Mouse (Mus musculus): ENCODE results near the gene Atp6v1f. TPM values are rescaled to one million over a fixed set of nuclear protein-coding genes. Genes with fewer than 3 reads are reported as not detected.

The Atp6v1f gene
- 234 and 282 TPM in 2 replicates for polyA plus RNA-seq (2012; rRNA removed)

- peak; percentile 79 for DNase-seq (ENCODE audit: low spot score)
Measured at GRCm38 (mm10) chr6:29467583-29468354, at the start of gene Atp6v1f. Gene Atp6v1f, plus strand, starts transcription at chr6:29467718.

GRCm38 (mm10) chr6:29420596-29420995, 46.9 kb upstream of the Atp6v1f start:
- DNase-seq (ENCODE audit: low spot score), result no peak

GRCm38 (mm10) chr6:29425118-29425517, 42.4 kb upstream of the Atp6v1f start:
- no peak for DNase-seq (ENCODE audit: low spot score)

DNA sequence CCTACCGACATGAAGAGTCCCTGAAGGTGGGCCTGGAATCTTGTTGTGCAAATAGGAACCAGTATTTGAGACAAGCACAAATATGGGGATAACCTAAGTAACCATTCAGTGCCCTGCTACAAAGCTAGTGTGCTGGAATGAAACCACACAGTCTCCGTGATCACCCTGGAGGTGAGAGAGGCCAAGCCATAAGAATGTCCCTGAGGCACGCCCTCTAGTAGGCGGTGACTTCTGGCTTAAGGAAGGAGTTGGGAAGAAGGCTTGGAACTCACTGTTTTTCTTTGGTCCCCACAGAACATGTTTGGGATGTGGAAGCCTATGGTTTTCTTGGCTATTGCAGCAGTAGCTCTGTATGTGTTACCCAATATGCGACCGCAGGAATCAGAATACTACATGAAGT, 41.2 kb upstream of the Atp6v1f start:
- DNase-seq (ENCODE audit: low spot score), result no peak

DNA sequence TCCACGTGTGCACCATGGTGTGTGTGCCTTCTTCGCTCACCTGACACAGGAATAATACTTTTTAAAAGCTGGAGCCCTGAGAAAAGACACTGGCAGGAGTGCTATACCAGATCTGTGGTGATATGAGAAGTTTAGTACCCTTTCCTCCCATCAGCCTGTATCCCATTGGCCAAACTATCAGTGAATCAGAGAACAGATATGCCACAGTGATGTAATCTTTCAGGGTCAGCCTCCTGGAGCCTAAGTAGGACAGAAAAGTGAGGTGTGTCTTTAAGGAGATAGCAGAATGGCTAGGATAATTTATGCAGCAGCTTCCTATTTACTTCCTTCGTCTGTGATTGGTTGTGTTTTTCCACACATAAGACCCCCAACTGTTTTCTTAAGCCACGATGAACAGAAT, 39.3 kb upstream of the Atp6v1f start:
- DNase-seq (ENCODE audit: low spot score), result no peak

DNA sequence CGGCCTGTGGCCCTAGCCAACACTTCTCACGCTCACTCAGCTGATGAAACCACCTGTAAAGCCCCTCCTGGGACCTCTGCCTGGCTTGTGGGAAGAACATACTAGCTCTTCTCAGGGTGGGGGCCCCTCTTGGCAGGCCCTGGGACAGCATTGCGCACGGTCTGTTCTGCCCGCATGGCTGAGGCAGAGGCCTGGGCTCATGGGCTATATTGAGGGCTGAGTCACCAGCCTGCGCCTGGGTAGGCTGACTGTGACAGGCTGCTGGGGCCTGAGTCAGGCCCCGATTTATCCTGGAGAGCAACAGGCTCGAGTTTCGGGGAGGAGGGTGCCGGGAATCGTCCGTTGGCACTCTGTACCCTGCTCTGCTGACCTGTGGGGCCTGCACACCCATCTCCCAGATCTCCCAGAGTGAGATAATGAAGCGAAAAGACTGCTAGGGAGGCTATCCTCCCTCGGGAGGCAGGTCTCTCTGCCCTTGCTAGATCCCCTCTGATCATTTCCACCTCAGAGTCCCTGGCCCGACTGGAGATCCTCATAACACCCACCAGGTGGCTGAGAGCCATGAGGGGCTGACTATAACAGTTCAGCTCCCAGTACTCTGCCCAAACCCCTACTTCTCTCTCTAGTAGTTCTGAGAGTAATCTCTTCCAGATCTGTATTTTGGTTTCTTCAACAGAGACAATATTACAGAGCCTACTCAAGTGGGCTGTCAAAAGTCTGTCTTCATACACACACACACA, 36.7 kb upstream of the Atp6v1f start:
- no peak for DNase-seq (ENCODE audit: low spot score)

- DNase-seq (ENCODE audit: low spot score), result no peak
Measured at GRCm38 (mm10) chr6:29431473-29431872, 36.0 kb upstream of the Atp6v1f start.

DNA sequence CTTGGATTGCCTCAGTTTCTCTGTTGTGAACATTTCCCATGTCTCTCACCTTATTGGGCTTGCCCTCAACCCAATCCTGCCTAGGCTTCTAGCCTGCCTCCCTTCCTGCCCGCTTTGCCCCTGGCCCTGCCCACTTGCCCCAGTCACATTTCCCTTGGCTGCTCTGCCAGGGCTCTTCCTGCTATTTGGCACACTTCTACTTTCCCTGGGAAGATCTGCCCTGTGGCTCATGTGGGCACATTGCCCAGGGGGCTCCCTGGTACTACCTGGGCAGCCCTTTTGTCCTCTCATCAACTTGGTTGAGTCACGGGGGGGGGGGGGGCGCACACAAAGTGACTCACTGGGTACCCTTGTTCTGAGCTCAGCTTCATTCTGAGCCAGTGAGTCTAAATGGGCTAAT, 35.4 kb upstream of the Atp6v1f start:
- DNase-seq (ENCODE audit: low spot score), result no peak

GRCm38 (mm10) chr6:29432676-29433037, 34.9 kb upstream of the Atp6v1f start:
- no peak for DNase-seq (ENCODE audit: low spot score)

DNA sequence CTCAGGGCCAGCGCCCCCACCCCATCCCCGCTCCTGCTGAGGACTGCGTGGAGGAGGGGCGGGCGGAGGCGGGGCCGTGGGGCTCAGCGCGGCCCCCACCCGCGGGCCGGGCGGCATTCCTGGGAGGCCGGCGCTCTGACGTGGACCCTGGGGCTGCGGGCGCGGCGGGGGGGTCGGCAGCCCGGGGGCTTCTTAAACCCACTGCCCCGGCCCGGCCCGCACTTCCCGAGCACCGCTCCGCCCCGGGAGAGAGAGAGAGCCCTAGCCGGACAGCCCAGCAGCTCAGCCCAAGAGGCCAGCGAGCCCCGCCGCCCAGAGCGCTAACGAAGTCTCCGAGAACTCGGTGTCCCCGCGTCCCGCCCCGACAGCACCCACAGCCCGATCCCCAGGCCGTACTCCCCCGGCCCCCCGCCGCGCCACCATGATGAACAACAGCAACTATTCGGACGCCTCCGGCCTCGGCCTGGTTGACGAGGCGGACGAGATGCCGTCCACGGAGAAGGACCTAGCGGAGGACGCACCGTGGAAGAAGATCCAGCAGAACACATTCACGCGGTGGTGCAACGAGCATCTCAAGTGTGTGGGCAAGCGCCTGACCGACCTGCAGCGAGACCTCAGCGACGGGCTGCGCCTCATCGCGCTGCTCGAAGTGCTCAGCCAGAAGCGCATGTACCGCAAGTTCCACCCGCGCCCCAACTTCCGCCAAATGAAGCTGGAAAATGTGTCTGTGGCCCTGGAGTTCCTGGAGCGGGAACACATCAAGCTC, 34.3 kb upstream of the Atp6v1f start, which contains the start of gene Flnc:
Gene Flnc, plus strand, starts transcription at position 219 of the 766 bp plus-strand sequence.
- DNase-seq (ENCODE audit: low spot score), result peak; percentile 58

DNA sequence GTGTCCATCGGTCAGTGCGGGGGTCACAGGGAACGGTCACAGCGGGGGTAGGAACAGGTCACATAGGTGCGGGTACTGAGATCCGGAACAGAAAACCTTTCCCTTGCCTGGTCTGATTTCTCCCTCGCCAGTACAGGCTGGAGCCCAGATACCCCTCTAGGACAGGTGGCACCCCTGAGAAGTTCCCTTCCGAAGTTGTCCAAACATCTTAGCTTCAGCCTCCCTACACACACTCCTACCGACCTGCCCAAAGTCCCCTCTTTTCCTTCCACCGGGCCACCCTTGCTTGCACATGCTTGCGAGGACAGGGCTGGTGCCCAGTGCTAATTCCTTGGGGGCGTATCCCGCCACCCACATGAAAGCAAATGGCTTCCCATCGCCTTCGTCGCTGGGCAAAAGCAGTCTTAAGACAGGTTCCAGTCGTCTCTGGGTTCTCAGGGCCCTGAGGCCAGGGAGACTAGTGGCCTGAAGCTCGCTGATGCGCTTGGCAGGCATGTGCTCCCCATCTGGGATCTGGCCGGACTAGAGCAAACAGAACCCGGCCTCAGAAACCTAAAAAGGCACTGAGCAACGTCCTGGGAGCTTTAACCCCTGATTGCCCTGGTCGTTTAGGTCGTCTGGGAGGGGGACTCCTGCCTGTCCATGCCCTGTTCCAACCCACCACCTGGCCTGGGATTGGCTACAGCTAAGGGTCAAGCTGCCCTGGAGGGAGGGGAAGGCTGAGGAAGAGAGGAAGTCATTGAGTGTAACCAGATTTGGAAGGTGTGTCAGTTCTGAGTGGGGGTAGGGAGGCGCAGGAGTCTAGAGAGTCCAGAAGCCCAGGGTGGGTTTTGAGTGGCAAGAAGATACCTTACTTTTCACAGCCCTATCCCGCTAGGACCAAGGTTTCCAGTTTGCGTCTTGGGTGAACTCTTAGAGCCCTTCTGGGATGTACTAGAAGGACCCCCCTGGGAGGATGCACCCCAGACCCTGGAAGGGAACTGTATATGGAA, 33.4 kb upstream of the Atp6v1f start:
- DNase-seq (ENCODE audit: low spot score), result peak; percentile 27

DNA sequence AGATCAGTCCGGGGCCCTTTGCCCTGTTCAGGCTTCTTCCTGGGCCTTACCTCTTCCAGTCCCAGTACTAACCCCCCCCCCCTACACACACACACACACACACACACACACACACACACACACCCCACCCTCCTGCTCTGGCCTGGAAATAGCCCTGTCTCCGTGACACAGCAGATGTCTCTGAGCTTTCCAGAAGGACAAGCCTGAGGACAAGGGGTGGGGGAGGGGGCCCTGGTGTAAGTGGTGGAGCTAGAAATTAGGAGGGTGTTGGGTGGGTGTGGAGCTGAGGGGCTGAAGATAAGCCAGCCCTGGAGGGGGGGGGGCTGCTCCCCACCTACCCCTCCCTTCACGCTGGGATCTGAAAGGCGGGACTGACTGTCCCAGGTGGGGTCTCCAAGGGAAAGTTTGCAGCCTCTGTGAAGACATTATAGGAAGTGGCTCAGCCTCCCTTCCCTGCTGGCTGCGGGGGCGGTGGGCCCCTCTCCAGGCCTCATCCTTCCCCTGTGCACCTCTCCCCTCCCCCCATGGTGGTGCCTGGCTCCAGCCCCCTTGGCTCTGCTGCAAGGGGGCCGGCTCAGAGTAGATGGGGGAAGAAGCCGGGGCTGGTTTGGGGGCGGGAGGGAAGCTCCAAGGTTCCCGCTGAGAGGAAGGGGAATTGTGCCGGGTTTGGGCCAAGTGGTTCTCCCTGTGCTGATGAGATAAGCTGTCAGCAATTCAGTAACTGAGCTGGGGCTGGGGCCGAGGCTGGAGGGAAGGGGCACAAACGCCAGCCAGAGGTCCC, 32.4 kb upstream of the Atp6v1f start:
- DNase-seq (ENCODE audit: low spot score), result peak; percentile 26

- DNase-seq (ENCODE audit: low spot score), result no peak
Measured at GRCm38 (mm10) chr6:29435940-29436451, 31.5 kb upstream of the Atp6v1f start.

DNA sequence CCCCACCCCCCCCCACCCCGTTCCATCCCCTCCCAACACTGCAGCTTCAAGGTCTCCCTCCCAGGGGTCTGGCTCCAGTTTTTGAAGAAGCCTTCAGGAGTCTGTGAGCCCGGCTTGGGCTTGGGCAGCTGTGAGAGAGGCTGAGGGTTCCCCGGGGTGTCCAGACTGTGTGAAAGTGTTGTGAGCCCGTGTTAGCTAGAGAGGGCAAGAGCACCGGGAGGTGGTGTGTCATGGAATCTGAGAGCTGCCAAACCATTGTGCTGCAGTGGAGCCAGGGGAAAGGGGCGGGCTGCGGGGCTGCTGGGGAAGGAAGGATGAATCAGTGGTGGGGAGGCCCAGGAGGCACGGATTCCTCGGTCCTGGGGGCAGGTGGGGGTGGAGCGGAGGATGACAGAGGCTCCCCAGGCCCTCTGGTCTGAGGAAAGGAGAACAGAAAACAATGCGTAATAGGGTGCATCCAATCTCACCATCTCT, 31.0 kb upstream of the Atp6v1f start:
- DNase-seq (ENCODE audit: low spot score), result no peak

DNA sequence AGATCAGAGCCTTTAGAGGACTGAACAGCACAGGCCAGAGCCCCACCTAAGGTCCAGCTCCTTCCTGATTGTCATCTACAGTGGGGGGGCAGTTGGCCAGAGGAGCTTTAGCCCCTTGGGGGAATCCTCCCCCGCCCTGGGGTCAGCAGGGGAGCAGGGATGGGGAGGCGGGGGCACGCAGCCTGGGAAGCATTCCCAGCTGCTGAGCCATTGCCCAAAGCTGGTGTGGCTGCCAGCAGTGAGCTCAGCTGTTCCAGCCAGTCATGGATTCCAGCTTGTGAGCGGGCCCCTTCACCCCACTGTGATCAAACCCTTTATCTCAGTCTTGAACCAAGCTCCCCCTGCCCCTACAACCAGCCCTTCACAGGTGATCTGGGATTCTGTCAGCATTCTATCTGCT, 28.3 kb upstream of the Atp6v1f start:
- DNase-seq (ENCODE audit: low spot score), result peak; percentile 25

DNA sequence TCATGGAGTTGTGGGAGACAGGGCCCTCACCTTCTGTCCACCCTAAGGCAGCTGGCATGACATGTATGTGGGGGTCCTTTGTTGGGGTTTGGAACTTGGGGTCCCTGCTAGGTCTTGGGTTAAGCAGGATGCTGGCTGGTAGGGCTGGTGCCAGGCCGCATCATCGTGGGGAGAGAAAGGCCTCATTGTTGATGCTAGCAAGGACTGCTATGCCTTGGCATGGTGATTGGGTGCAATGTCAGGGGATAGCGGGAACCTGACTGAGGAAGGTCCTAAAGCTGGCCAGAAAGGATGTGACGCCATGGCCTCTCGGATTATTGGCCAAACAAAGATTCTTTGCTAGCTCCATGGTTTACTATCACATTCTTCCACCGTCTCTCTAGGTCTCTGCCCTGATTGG, 27.7 kb upstream of the Atp6v1f start:
- DNase-seq (ENCODE audit: low spot score), result no peak

- DNase-seq (ENCODE audit: low spot score), result no peak
Measured at GRCm38 (mm10) chr6:29444773-29445172, 22.7 kb upstream of the Atp6v1f start.

DNA sequence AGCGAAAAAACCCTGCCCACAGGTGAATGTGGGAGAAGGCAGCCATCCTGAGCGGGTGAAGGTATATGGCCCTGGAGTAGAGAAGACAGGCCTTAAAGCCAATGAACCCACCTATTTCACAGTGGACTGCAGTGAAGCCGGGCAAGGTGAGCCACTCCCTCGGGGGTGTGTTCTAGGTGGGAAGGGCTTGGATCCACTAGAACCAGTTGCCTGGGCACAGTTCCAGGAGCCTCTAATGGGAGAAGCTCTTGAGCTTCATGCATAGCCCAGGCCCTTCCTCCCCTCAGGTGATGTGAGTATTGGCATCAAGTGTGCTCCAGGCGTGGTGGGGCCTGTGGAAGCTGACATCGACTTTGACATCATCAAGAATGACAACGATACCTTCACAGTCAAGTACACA, 22.2 kb upstream of the Atp6v1f start:
- no peak for DNase-seq (ENCODE audit: low spot score)

DNA sequence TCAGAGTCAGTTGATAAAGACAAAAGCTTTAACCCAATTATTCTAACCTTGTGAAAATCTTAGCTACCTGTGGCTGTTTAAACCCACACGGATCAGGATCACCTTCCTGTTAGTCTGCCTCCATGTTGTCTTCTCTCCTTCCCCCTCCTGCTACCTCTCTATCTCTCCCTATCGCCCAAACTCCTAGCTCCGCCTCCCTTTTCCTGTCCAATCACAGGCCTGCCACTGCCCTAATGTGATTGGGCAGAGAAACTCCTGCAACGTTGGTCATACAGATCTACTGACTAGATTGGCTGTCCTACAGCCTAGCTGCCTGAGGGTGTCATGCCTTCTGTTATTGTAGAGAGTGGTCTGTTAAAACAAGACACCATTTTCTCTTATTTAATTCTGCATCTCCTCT, 17.7 kb upstream of the Atp6v1f start:
- DNase-seq (ENCODE audit: low spot score), result no peak

GRCm38 (mm10) chr6:29450667-29451066, 16.9 kb upstream of the Atp6v1f start:
- DNase-seq (ENCODE audit: low spot score), result no peak
